Mouse (Mus musculus): ENCODE measurements around the gene Cldn12.

DNA sequence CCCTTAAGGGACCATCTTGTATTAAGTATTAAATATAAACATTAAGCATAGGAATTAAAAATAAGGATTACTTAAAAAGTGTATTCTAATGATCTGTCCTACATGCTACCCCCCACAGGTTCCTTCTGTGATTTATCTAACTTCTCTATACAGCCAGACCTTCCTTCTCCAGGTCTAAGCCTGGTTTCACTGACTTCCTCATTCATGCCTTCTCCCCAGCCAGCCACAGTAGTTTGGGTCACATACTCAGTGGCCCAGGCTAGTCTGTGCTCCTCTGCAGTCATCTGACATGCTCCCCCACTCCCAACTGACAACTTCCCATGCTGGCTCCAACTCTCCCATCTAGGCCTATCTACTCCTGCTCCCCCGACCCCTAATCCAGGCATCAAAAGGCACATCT is 36.4 kb upstream of the Cldn12 start:
- TF ChIP-seq CTCF (IDR thresholded peaks at IDR 0.05; ENCODE audit: extremely low read depth, insufficient read depth, insufficient read length, insufficient replicate concordance) (no peak), POLR2A (IDR thresholded peaks at IDR 0.05; ENCODE audit: low read depth, low read length) (no peak)
